Mouse (Mus musculus) heart, postnatal 0 days (tissue): Measurements from ENCODE around the gene Pank2.

Source experiments
- CTCF ChIP-seq: IDR thresholded peaks from 2 replicates; pipeline ENCODE4 v1.5.1; 2016; ENCODE audit warnings: antibody characterized with exemption, control low read depth, low read depth
- EP300 ChIP-seq: IDR thresholded peaks from 2 replicates; pipeline ENCODE4 v1.6.1; 2016; ENCODE audit warnings: antibody characterized with exemption, low read depth

DNA sequence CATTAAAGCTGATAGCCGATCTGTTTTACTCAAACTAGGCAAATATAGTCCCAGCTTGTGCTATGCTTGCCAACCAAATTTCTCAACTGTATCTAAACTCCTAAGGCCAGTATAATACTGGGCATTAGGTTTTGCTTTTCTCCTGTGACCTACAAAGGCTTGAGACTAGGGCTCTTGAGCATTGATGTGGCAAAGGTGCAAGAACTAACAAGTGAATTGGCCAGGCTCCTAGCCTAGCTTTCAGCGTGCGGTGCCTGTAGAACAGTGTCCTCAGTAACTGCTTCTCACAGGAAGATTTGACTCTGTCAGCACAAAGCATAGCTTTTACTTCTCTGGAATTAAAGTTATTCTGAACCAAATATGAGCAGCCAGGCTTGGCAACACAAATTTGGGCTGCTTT is 13.2 kb downstream of the Pank2 start:
- no peak for TF ChIP-seq CTCF
- TF ChIP-seq EP300 = no peak
